Mouse (Mus musculus): ENCODE measurements around the gene Zbtb38.

DNA sequence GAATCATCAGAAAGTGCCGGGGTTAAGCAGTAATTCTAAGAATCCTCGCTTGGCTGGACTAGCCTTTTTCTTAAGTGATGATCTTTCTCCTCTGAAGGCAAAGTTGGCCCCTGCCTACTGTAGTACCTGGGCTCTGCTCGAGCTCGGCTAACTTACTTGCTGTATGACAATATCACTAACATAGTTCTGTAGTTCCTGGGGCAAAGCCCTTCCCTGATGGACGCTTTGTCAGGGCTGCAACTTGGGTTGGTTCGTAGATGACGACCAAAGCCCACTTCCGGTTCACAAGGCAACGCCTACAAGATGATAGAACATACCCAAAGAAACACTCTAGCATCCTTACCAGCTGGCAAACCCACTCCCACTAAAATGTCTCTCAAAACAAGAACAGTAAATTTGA lies 47.7 kb downstream of the Zbtb38 start:
- TF ChIP-seq MAFK (IDR thresholded peaks at IDR 0.05; ENCODE audit: insufficient read depth, low read depth, low read length): no peak
- no peak for TF ChIP-seq ZC3H11A (IDR thresholded peaks at IDR 0.05; ENCODE audit: borderline replicate concordance, low read depth, low read length)
- no peak for TF ChIP-seq CHD2 (IDR thresholded peaks at IDR 0.05; ENCODE audit: low read depth, low read length)
- no peak for TF ChIP-seq ZNF384 (IDR thresholded peaks at IDR 0.05; ENCODE audit: low read depth, low read length)
- TF ChIP-seq HCFC1 (IDR thresholded peaks at IDR 0.05; ENCODE audit: borderline replicate concordance, insufficient read depth, low read length): no peak
